Mouse (Mus musculus) midbrain, embryonic 16.5 days (tissue): ENCODE measurements at regions not wholly inside any gene's neighbourhood (a gene's known extent, or its start where the extent isn't known, plus 50 kb on each side); places are given as distances from the start of the nearest gene placed in this dataset.

ENCODE experiments used
- ATAC-seq: fragments of 200-750 bp; cut with Nextera tagmentation; 2 replicates; pipeline ENCODE4 v1.8.0; 2017; ENCODE audit warnings: moderate TSS enrichment
- H3K27ac ChIP-seq: fragments of 300-500 bp; sonication (generic); 2 replicates; pipeline ENCODE4 v1.5.1; 2014; ENCODE audit warnings: mild to moderate bottlenecking, low read length, mixed read lengths
- H3K27me3 ChIP-seq: fragments of 300-500 bp; sonication (generic); 2 replicates; pipeline ENCODE4 v1.6.1; 2014; ENCODE audit warnings: low read depth, low read length, mixed read lengths; ENCODE audit not compliant: control insufficient read depth, insufficient read depth
- H3K36me3 ChIP-seq: fragments of 300-500 bp; sonication (generic); 2 replicates; pipeline ENCODE4 v1.6.1; 2014; ENCODE audit warnings: mild to moderate bottlenecking, low read length, moderate library complexity, mixed read lengths; ENCODE audit not compliant: control insufficient read depth, insufficient read depth
- H3K4me1 ChIP-seq: fragments of 300-500 bp; sonication (generic); 2 replicates; pipeline ENCODE4 v1.6.1; 2014; ENCODE audit warnings: mild to moderate bottlenecking, low read length, mixed read lengths; ENCODE audit not compliant: control insufficient read depth, insufficient read depth
- H3K4me2 ChIP-seq: fragments of 300-500 bp; sonication (generic); 2 replicates; pipeline ENCODE4 v1.6.1; 2014; ENCODE audit warnings: mild to moderate bottlenecking, low read length, mixed read lengths
- H3K4me3 ChIP-seq: fragments of 300-500 bp; sonication (generic); 2 replicates; pipeline ENCODE4 v1.5.1; 2014; ENCODE audit warnings: low read depth, mild to moderate bottlenecking, low read length, moderate library complexity, mixed read lengths
- H3K9ac ChIP-seq: fragments of 300-500 bp; sonication (generic); 2 replicates; pipeline ENCODE4 v1.6.1; 2014; ENCODE audit warnings: low read depth, low read length, mixed read lengths
- H3K9me3 ChIP-seq: fragments of 300-500 bp; sonication (generic); replicated peaks from 2 replicates; pipeline ENCODE4 v1.6.1; 2014; ENCODE audit warnings: mild to moderate bottlenecking, low read length, mixed read lengths; ENCODE audit not compliant: control insufficient read depth, poor library complexity, severe bottlenecking
- WGBS: fragments of 180-500 bp; shearing (Covaris S2); extraction: QIAGEN DNeasy Blood & Tissue Kit; methylation state at CpG from one replicate; pipeline ENCODE4 v1.1.7; 2014; 5-methylcytosine and 5-hydroxymethylcytosine counted together

DNA sequence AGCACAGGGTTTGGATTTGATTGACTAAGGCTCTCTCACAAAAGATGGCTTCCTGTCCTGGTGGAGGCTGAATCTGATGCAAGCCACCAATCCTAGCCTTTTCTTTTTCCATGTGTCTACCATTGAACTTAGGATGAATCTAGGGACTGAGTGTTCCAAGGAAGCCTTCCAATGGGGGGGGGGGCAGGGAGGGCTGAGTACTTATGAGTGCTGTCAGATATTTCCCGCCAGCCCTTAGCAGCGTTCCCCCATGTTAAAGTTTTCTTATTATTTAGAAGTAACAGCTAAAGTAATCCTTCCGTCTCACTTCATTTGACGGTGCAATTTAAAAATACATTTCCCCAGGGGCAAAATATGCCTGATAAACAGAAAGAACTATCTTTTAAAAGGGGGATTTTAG is 144.8 kb upstream of the Slc38a2 start:
- no peak overlapping the region for H3K4me3 ChIP-seq
- H3K27me3 ChIP-seq, result no peaks in the 10 kb centered on the region
- H3K9me3 ChIP-seq, result no peaks in the 10 kb centered on the region
- no peak overlapping the region for H3K9ac ChIP-seq
- 85% methylated on average over 4 of the region's 4 CpGs for WGBS
- H3K4me1 ChIP-seq, result no peaks in the 10 kb centered on the region
- no peak for ATAC-seq
- H3K27ac ChIP-seq, result no peak overlapping the region
- no peak overlapping the region for H3K4me2 ChIP-seq
- H3K36me3 ChIP-seq, result no peaks in the 10 kb centered on the region

DNA sequence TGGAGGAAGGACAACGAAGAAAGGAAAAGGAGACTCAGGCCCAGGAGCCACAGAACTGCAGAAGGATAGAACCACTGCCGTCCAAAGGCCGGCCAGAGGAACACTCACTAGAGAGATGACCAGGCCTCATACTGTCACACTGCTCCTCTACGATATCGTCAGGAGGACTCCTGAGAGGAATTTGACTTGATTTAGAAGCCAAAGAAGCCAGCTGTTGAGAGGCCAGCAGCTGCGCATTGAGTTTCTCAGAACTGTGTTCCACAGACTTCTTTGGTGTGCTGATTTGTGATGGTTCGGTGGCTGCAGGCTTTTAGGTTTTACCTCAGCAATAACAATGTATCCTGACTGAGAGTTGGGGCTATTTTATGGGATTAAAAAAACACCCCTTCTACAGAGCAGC is 144.1 kb upstream of the Slc38a2 start:
- no peak for ATAC-seq
- no peaks in the 10 kb centered on the region for H3K9me3 ChIP-seq
- H3K4me2 ChIP-seq, result no peak overlapping the region
- 84% methylated on average over 7 of the region's 7 CpGs for WGBS
- no peak overlapping the region for H3K4me3 ChIP-seq
- H3K27ac ChIP-seq, result no peak overlapping the region
- no peaks in the 10 kb centered on the region for H3K36me3 ChIP-seq
- no peaks in the 10 kb centered on the region for H3K27me3 ChIP-seq
- H3K9ac ChIP-seq, result no peak overlapping the region
- no peaks in the 10 kb centered on the region for H3K4me1 ChIP-seq

DNA sequence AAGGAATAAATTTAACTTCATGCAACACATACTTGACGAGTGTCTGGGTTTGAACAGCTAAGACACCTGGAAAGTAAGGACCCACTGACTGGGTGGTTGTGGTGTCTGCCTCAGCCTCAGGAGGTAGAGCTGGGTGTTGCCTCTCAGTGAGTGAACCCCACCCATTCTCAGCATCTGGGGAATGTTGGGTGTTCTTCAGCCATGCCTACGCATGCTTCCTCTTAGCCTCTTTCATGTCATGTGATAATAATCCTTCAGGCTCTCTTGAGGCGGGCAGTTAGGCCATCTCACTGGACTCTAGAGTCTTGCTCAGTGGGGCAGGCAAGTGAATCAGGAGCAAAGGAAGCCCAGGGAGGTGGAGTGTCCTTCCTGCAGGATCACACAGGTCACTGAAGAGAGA is 143.4 kb upstream of the Slc38a2 start:
- no peak overlapping the region for H3K9ac ChIP-seq
- no peak overlapping the region for H3K4me2 ChIP-seq
- WGBS, result 91% methylated on average over 3 of the region's 3 CpGs
- no peaks in the 10 kb centered on the region for H3K9me3 ChIP-seq
- ATAC-seq, result no peak
- H3K36me3 ChIP-seq, result no peaks in the 10 kb centered on the region
- no peak overlapping the region for H3K27ac ChIP-seq
- no peaks in the 10 kb centered on the region for H3K27me3 ChIP-seq
- H3K4me3 ChIP-seq, result no peak overlapping the region
- H3K4me1 ChIP-seq, result no peaks in the 10 kb centered on the region

DNA sequence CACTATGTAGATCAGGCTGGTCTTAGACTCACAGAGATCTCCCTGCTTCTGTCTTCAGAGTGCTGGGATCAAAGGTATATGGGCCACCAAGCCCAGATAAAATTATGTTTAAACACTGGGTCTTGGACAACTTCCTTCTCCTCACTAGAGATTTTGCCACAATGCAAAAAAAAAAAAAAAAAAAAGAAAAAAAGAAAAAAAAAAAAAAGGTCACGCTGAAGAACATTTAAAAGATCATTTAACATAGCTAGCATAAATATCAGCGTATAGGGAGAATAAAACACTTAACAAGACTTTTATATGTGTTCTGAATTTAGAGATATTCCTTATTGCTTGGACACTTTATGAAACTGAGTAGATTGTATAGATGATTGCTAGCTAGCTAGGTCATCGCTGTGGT is 137.1 kb upstream of the Slc38a2 start:
- H3K4me2 ChIP-seq, result no peak overlapping the region
- no peaks in the 10 kb centered on the region for H3K27me3 ChIP-seq
- ATAC-seq, result no peak
- 95% methylated on average over 3 of the region's 3 CpGs for WGBS
- H3K9ac ChIP-seq, result no peak overlapping the region
- H3K4me3 ChIP-seq, result no peak overlapping the region
- no peaks in the 10 kb centered on the region for H3K9me3 ChIP-seq
- H3K27ac ChIP-seq, result no peak overlapping the region
- H3K4me1 ChIP-seq, result no peaks in the 10 kb centered on the region
- no peaks in the 10 kb centered on the region for H3K36me3 ChIP-seq

DNA sequence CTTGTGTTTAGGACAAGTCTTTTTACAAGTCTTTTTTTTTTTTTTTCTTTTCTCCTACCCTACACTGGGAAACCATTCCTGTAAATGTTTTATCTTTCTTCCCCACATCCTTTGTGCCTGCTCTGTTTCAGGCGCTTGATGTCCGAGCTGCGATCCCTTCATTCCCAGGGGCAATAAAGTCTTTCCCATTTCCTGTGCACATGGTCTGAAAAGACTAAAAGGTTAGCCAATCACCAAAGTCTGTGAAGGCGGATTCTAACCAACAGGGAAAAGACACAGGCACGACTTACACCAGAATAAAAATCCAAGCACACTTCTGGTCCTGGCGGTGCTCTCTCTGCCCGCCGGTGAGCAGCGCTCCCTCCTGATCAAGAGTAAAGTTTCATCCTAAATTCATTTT is 135.3 kb upstream of the Slc38a2 start:
- WGBS, result 86% methylated on average over 9 of the region's 9 CpGs
- Histone ChIP-seq H3K4me2 (no peak overlapping the region), H3K9me3 (no peaks in the 10 kb centered on the region), H3K9ac (no peak overlapping the region), H3K4me3 (no peak overlapping the region), H3K27ac (no peak overlapping the region), H3K27me3 (no peaks in the 10 kb centered on the region), H3K4me1 (no peaks in the 10 kb centered on the region), H3K36me3 (no peaks in the 10 kb centered on the region)
- no peak for ATAC-seq

DNA sequence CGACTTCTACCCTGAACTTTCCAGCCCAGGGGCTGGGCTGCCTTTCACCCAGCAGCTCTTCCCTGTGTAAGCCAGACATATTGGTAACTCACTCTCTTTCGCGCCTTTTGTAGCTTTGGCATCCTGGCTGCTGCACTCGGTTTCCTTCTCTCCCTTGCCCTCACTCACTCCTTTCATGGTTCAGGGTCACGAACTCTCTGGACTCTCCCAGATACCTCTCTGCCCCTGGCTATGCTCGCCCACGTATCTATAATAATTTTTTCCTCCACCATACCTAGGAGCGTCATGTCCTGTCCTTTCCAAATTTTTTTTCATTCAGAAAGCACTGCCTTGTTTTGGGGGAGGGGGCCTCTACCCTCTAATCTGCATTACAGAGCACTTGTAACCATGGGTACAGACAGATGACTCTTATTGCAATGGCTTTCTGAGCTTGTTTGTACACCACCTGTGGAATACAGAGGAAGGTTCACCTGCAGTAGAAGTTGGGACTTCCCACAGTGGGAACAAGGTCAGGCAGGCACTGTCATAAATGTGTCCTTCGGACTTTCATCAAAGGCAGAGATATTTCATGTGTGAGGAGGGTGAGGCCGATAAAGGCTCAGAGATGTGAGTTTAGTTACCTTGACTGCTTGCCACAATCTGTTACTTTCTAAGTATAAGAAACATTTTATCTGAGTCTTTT is 134.8 kb upstream of the Slc38a2 start:
- Histone ChIP-seq H3K9ac (no peak overlapping the region), H3K27me3 (no peaks in the 10 kb centered on the region), H3K36me3 (no peaks in the 10 kb centered on the region), H3K27ac (no peak overlapping the region), H3K9me3 (no peaks in the 10 kb centered on the region), H3K4me2 (no peak overlapping the region), H3K4me1 (no peaks in the 10 kb centered on the region), H3K4me3 (no peak overlapping the region)
- ATAC-seq, result no peak
- 88% methylated on average over 10 of the region's 10 CpGs for WGBS

DNA sequence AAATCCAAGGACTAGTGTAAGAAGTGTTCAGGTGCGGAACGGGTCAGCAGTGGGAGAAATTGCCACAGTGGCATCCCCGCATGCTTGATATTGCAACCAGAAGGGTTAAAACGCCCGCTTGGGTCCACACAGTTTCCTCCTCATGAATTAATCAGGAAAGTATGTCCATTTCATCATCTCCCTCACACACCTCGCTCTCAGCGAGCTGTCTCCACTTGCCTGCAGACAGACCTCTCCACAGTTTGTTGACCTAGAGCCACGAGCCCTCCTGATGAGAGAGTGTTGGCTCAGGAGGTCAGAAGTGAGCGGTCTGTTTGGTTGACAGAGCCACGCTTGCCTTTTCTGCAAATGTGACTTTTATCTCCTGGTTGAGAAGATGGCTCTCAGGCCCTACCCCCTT is 132.9 kb upstream of the Slc38a2 start:
- Histone ChIP-seq H3K9me3 (no peaks in the 10 kb centered on the region), H3K36me3 (no peaks in the 10 kb centered on the region), H3K27me3 (no peaks in the 10 kb centered on the region), H3K4me2 (no peak overlapping the region), H3K4me1 (no peaks in the 10 kb centered on the region), H3K9ac (no peak overlapping the region), H3K27ac (no peak overlapping the region), H3K4me3 (no peak overlapping the region)
- 81% methylated on average over 10 of the region's 10 CpGs for WGBS
- ATAC-seq, result no peak

DNA sequence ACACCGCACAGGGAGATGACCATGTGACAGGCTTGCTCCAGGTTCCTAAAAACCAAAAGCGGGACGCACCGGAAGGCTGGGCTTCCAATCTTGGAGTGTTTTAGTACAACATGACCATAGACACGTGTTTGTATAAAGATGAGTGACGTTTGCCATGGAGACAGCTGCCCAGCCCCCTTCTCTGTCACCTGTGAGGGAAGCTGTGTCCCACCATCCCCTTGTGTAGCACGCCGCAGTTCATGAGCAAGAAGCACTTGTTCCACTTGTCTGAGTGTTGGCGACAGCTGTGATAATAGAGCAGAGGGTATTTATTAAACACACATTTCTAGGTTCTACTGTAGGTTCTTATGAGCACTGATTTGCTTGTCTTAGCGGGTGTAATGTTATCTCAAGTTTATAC is 131.7 kb upstream of the Slc38a2 start:
- 94% methylated on average over 10 of the region's 10 CpGs for WGBS
- ATAC-seq, result no peak

DNA sequence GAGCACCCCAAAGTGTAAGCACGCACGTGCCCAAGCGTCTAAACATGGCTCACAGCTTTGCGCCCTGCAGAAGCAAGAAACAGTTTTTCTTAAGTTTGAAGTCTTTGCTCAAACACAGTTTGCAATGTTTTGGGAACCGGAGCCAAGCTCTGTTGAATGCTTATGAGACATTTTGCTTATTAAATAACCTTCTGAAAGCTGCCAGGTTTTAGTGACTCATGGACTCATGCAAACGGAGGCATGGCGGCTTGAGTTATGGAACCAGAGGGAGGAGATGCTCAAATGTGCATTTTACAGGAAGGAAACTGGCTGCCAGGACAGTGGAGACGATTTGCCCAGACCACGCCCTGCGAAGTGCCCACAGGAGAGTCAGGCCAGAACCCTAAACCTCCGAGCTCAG is 131.0 kb upstream of the Slc38a2 start:
- no peaks in the 10 kb centered on the region for H3K27me3 ChIP-seq
- H3K4me2 ChIP-seq, result no peak overlapping the region
- H3K9ac ChIP-seq, result no peak overlapping the region
- H3K4me1 ChIP-seq, result no peaks in the 10 kb centered on the region
- H3K36me3 ChIP-seq, result no peaks in the 10 kb centered on the region
- no peak overlapping the region for H3K27ac ChIP-seq
- H3K4me3 ChIP-seq, result no peak overlapping the region
- no peak for ATAC-seq
- H3K9me3 ChIP-seq, result no peaks in the 10 kb centered on the region
- WGBS, result 95% methylated on average over 11 of the region's 11 CpGs

More for the DNA sequence above, 131.7 kb upstream of the Slc38a2 start:
- Histone ChIP-seq H3K4me2 (no peak overlapping the region), H3K36me3 (no peaks in the 10 kb centered on the region), H3K9me3 (no peaks in the 10 kb centered on the region), H3K27ac (no peak overlapping the region), H3K27me3 (no peaks in the 10 kb centered on the region), H3K4me3 (no peak overlapping the region), H3K4me1 (no peaks in the 10 kb centered on the region), H3K9ac (no peak overlapping the region)
